Mouse (Mus musculus) hindbrain, embryonic 11.5 days (tissue): ENCODE measurements around the gene Pik3r2. TPM values are rescaled to one million over a fixed set of nuclear protein-coding genes. Genes with fewer than 3 reads are reported as not detected.

Experiments used
- ATAC-seq: fragments of 200-750 bp; cut with Nextera tagmentation; 2 replicates; pipeline ENCODE4 v1.8.0; 2017; ENCODE audit warnings: mild to moderate bottlenecking, moderate TSS enrichment, moderate library complexity; ENCODE audit not compliant: low FRiP score
- DNase-seq: peaks from one replicate; pipeline ENCODE4 v3.0.0-alpha.2; 2015; ENCODE audit warnings: low spot score
- H3K27ac ChIP-seq: fragments of 300-500 bp; sonication (generic); 2 replicates; pipeline ENCODE4 v1.5.1; 2014; ENCODE audit warnings: mild to moderate bottlenecking, low read depth, low read length
- H3K27me3 ChIP-seq: fragments of 300-500 bp; sonication (generic); 2 replicates; pipeline ENCODE4 v1.6.1; 2014; ENCODE audit warnings: mild to moderate bottlenecking, low read length, moderate library complexity, mixed read lengths; ENCODE audit not compliant: control insufficient read depth, insufficient read depth
- H3K36me3 ChIP-seq: fragments of 300-500 bp; sonication (generic); 2 replicates; pipeline ENCODE4 v1.6.1; 2014; ENCODE audit warnings: mild to moderate bottlenecking, low read length, moderate library complexity, mixed read lengths; ENCODE audit not compliant: control insufficient read depth, insufficient read depth
- H3K4me1 ChIP-seq: fragments of 300-500 bp; sonication (generic); replicated peaks from 2 replicates; pipeline ENCODE4 v1.6.1; 2014; ENCODE audit warnings: low read length, mixed read lengths; ENCODE audit not compliant: control insufficient read depth, insufficient read depth
- H3K4me2 ChIP-seq: fragments of 300-500 bp; sonication (generic); replicated peaks from 2 replicates; pipeline ENCODE4 v1.6.1; 2014; ENCODE audit warnings: mild to moderate bottlenecking, low read depth, low read length
- H3K4me3 ChIP-seq: fragments of 300-500 bp; sonication (generic); 2 replicates; pipeline ENCODE4 v1.5.1; 2014; ENCODE audit warnings: low read depth, low read length
- H3K9ac ChIP-seq: fragments of 300-500 bp; sonication (generic); 2 replicates; pipeline ENCODE4 v1.6.1; 2014; ENCODE audit warnings: low read depth, low read length
- H3K9me3 ChIP-seq: fragments of 300-500 bp; sonication (generic); 2 replicates; pipeline ENCODE4 v1.6.1; 2016; ENCODE audit warnings: low read length; ENCODE audit not compliant: control insufficient read depth
- WGBS: fragments of 180-500 bp; shearing (Covaris S2); extraction: QIAGEN DNeasy Blood & Tissue Kit; methylation state at CpG from one replicate; pipeline ENCODE4 v1.1.7; 2014; 5-methylcytosine and 5-hydroxymethylcytosine counted together
- polyA plus RNA-seq: library from polyadenylated mRNA; unstranded; fragments of >200 nt; fragmentation: Nextera tagmentation; extraction: Ambion mirVana; gene quantifications from 2 replicates; pipeline ENCODE4 v1.2.1, GENCODE M21; 2014

Pik3r2 gene
- polyA plus RNA-seq, 1 experiment from 2014 or later, result 31.5 TPM

DNA sequence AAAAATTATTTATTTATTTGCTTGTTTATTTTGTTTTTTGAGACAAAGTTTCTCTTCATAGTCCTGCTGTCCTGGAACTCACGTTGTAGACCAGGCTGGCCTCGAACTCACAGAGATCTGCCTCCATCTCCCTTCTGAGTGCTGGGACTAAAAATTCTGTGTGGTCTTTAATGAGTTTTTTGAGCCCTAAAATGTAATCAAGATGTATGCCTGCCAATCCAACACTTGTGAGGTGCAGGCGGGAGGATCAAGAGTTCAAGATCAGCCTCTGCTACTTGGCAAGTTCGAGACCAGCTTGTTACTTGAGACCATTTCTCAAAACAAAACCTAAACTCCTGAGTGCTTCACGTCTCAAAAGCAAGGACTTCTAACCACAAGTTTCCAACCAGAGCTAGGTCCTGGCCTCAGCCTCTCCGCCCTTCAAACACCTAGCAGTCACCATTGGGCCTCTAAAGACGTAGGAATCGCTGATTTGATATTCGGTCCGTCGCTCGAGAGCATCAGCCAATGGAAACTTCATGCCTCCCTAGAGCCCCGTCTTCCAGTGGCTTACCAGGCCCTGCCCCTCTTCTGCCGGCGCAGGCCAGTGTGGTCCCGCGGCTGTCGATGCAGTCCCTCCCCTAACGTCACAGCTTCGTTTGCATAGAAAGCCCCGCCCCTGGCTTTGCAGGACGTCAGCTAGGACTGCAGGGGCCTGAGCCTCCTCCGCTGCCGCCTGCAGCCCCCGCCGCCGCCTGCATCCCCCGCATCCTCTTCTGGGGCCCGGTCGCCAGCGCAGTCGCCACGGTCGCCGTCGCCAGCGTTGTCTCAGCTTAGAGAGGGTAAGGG lies 22.3 kb downstream of the Pik3r2 start, which contains the start of gene Rab3a:
Gene Rab3a, plus strand, starts transcription at position 637 of the 828 bp plus-strand sequence.
- ATAC-seq (peak; percentile 98), DNase-seq (peak; percentile 98)
- Histone ChIP-seq H3K27ac (peak within 1 kb of the TSS; percentile 65; the same call in 1 of the 2 replicates), H3K9me3 (no peaks in the 10 kb centered on the region), H3K36me3 (no peaks in the 10 kb centered on the region), H3K9ac (peak within 1 kb of the TSS; percentile 66), H3K4me1 (no peaks in the 10 kb centered on the region; the same call in 1 of the 2 replicates), H3K27me3 (no peaks in the 10 kb centered on the region), H3K4me2 (peak within 1 kb of the TSS; percentile 62), H3K4me3 (peak within 1 kb of the TSS; percentile 60)
- 9% methylated on average over 37 of the region's 37 CpGs for WGBS

DNA sequence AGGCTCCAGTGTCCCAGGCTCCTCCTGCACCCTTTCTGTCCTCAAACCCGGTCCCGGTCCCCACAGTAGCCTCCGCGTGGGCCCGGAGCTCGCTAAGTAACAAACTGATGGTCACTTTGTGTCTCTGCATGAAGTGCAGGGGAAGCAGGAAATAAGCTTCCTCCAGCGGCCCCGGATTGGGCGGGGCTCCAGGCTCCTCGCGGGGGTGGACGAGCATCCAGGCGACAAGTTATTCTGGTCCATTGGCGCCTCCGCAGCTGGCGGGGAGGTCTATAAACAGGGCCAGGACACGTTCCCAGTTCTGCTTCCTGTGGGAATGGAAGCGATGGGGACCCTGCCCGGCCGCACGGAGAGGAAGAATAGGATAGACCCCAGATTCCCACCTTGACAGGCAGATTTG lies 23.4 kb downstream of the Pik3r2 start:
- 29% methylated on average over 21 of the region's 21 CpGs for WGBS
- Histone ChIP-seq H3K27ac (peak overlapping the region; percentile 13; the same call in 1 of the 2 replicates), H3K9ac (no peak overlapping the region), H3K9me3 (no peaks in the 10 kb centered on the region), H3K4me1 (no peaks in the 10 kb centered on the region), H3K27me3 (no peaks in the 10 kb centered on the region), H3K4me2 (0 out of 2 replicates have a peak overlapping the region, but pooled peaks have one; percentile 12), H3K4me3 (no peak overlapping the region), H3K36me3 (no peaks in the 10 kb centered on the region)
- ATAC-seq, result no peak
- DNase-seq, result no peak

DNA sequence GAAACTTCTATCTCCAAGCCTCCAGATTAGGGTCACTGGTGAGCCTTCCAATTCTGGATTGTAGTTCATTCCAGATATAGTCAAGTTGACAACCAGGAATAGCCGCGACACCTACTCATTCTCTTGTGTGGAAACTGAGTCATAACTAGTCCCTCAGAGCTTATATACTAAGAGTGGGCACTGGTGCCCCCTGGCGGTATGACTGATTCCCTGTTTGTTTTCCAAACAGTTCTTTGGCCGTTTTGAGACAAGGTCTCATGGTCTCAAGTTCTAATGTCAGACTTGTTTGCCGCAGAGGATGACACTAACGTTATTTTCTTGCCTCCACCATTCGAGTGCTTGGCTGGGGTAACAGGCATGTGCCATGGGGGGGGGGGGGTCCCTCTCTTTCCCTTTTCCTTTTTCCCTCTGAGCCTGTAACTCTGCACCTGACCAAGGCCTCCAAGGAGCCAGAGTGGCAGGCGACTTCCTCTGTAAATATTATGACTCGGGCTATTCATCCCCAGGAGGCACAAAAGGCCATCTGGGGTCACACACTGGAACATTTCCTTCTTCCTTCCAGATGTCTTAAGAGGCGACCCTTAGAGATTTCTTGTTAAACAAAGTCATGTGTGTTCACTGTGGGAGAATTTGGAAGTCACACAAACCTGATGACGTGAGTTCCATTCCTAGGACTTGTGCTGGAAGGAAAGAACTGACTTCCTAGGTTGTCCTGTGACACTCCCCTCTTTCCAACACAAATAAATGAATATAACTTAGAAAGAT lies 24.3 kb downstream of the Pik3r2 start:
- DNase-seq (peak; percentile 84), ATAC-seq (no peak)
- H3K9me3 ChIP-seq, result no peaks in the 10 kb centered on the region
- H3K36me3 ChIP-seq, result no peaks in the 10 kb centered on the region
- H3K4me3 ChIP-seq, result no peak overlapping the region
- H3K4me1 ChIP-seq, result no peaks in the 10 kb centered on the region
- peaks cover 3% of the 10 kb centered on the region; the same call in 1 of the 2 replicates for H3K27me3 ChIP-seq
- H3K4me2 ChIP-seq, result no peak overlapping the region
- 38% methylated on average over 11 of the region's 11 CpGs for WGBS
- no peak overlapping the region for H3K9ac ChIP-seq
- H3K27ac ChIP-seq, result no peak overlapping the region; the same call in 1 of the 2 replicates

DNA sequence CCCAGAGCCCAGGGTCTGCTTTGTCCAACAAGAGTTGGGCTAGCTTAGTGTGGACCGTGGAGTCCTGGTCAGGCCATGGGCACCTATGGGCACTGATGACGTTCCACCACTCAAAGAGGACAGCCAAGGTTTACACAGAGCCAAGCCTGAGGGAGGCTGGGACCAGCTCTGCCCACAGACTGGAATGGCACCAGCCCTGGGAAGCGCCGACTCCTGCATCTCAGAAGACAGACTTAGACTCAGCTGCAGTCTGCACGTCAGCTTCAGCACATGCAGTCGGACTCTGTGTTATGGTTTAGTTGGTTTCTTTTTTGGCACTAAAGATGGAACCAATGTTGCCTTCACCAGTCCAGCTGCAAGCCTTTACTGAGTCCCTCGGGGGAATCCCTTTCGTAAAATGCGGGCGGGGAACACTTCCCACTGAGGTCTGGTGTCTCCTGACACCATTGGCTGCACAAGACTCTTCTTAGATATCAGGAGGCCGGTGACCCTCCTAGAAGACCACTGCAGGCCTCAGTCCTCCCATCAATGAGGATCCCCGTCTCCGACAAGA lies 26.3 kb downstream of the Pik3r2 start:
- Histone ChIP-seq H3K36me3 (no peaks in the 10 kb centered on the region), H3K9me3 (no peaks in the 10 kb centered on the region), H3K4me2 (no peak overlapping the region), H3K27ac (no peak overlapping the region), H3K4me3 (no peak overlapping the region), H3K4me1 (no peaks in the 10 kb centered on the region), H3K9ac (no peak overlapping the region), H3K27me3 (peaks cover 13% of the 10 kb centered on the region; the same call in 1 of the 2 replicates)
- no peak for ATAC-seq
- WGBS, result 79% methylated on average over 13 of the region's 13 CpGs
- DNase-seq, result no peak

DNA sequence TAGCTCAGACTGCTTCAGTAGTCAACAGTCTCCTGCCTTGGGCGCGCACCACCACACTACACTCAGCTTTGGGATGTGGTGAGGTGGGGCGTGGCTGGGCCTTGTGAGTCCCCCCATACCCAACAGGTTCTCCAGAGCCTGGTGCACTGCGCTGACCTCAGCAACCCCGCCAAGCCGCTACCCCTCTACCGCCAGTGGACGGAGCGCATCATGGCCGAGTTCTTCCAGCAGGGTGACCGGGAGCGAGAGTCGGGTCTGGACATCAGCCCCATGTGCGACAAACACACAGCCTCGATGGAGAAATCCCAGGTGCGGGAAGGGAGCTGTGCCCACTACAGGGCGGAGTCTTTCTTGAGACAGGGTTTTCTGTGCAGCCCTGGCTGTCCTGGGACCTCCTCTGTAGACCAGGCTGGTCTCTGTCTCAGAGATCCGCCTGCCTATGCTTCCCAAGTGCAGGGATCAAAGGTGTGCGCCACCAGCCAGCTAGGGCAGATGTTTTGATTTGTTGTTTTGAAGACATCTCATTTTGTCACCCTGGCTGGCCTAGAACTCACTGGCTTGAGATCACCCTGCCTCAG lies 27.3 kb downstream of the Pik3r2 start:
- WGBS, result 84% methylated on average over 19 of the region's 19 CpGs
- H3K4me3 ChIP-seq, result no peak overlapping the region
- no peaks in the 10 kb centered on the region for H3K9me3 ChIP-seq
- no peaks in the 10 kb centered on the region for H3K36me3 ChIP-seq
- DNase-seq (no peak), ATAC-seq (no peak)
- H3K27ac ChIP-seq, result no peak overlapping the region
- H3K4me1 ChIP-seq, result no peaks in the 10 kb centered on the region
- no peak overlapping the region for H3K4me2 ChIP-seq
- peaks cover 19% of the 10 kb centered on the region for H3K27me3 ChIP-seq
- no peak overlapping the region for H3K9ac ChIP-seq

DNA sequence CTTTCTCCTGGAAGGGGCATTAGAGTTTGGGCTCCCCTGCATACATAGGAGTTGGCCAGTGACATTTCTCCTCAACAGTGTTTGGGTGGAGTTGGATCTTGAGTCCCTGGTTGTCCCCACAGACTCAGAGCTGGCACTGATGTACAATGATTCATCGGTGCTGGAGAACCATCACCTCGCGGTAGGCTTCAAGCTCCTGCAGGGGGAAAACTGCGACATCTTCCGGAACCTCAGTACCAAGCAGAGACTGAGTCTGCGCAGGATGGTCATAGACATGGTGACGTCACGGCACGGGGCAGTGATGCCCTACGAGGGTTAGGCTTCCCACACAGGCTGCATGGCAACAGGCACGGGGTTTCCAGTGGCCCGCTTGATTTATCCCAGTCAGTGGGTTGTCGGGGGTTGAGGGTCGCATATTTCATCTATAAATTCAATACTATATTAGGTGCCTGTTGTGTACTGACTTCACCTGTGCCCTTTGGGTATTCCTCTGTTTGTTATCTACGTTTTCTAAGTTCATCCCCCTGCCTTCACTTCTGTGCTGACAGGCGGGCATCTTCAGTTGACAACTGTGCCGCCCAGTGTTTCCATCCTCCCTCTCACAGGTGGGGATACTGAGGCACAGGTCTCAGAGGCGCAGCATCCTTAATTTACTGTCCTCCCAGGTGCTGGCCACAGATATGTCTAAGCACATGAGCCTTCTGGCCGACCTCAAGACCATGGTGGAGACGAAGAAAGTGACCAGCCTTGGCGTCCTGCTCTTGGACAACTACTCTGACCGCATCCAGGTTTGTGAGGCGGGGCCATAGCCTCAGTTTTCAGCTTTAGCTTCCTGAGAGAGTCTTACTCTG lies 28.0 kb downstream of the Pik3r2 start:
- H3K4me1 ChIP-seq, result no peaks in the 10 kb centered on the region
- no peak overlapping the region for H3K4me3 ChIP-seq
- no peaks in the 10 kb centered on the region for H3K9me3 ChIP-seq
- peaks cover 24% of the 10 kb centered on the region for H3K27me3 ChIP-seq
- H3K36me3 ChIP-seq, result no peaks in the 10 kb centered on the region
- 89% methylated on average over 23 of the region's 23 CpGs for WGBS
- no peak overlapping the region for H3K27ac ChIP-seq
- H3K4me2 ChIP-seq, result no peak overlapping the region
- DNase-seq (no peak), ATAC-seq (no peak)
- H3K9ac ChIP-seq, result no peak overlapping the region

DNA sequence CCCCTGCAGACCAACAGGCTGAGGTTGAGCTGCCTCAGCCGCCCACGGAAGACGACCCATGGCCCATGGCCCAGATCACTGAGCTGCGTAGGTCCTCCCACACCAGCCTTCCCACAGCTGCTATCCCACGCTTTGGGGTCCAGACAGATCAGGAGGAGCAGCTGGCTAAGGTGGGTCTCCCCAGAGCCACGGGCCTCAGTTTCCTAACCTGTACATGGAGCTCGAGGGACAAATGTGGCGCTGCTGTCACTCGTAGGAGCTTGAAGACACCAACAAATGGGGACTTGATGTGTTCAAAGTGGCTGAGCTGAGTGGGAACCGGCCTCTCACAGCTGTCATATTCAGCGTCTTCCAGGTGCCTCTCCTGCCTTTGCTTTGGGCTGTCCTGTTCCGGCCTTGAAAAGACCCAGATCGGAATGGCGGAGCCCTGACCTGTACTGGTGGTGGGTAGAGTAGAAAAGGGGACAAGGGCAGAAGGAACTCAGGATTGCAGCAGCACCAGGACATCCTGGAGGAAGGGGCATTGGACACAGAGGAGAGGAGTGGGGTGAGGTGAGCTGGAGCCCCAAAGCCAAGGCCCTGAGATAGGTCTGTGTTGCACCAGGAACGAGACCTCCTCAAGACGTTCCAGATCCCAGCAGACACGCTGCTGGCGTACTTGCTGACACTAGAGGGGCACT lies 29.2 kb downstream of the Pik3r2 start:
- H3K9me3 ChIP-seq, result no peaks in the 10 kb centered on the region
- no peaks in the 10 kb centered on the region for H3K36me3 ChIP-seq
- H3K27ac ChIP-seq, result no peak overlapping the region
- no peak overlapping the region for H3K4me2 ChIP-seq
- no peak overlapping the region for H3K9ac ChIP-seq
- no peak for ATAC-seq
- H3K27me3 ChIP-seq, result peaks cover 35% of the 10 kb centered on the region
- WGBS, result 83% methylated on average over 18 of the region's 18 CpGs
- no peak for DNase-seq
- no peak overlapping the region for H3K4me3 ChIP-seq
- peaks cover 5% of the 10 kb centered on the region; the same call in 1 of the 2 replicates for H3K4me1 ChIP-seq
